ENCODE assay signal across 35 mouse cellular contexts in genomic region chr6:136018962-136019361, GRCm38 (mm10).
"Had no signal": no experiment of that assay in that cellular context is flagged by ENCODE, and none has a peak within 500 bp of the region (broad histone marks: within the 10 kb centered on the region; RNA-seq: fewer than 3 reads in every experiment).

No protein-coding gene starts in this region.

- H3K4me2 ChIP-seq: heart, embryonic 11.5 days; heart, embryonic 12.5 days; heart, embryonic 13.5 days; heart, embryonic 15.5 days; hindbrain, embryonic 12.5 days; hindbrain, embryonic 13.5 days; hindbrain, embryonic 14.5 days; hindbrain, embryonic 15.5 days; intestine, embryonic 15.5 days; kidney, embryonic 15.5 days had no signal

- H3K9ac ChIP-seq: heart, embryonic 12.5 days; heart, embryonic 13.5 days; heart, embryonic 15.5 days; hindbrain, embryonic 12.5 days; hindbrain, embryonic 13.5 days; hindbrain, embryonic 14.5 days; hindbrain, embryonic 15.5 days; intestine, embryonic 15.5 days; kidney, embryonic 15.5 days had no signal

- ATAC-seq: hindbrain, embryonic 16.5 days; hindbrain, postnatal 0 days; inflammation-experienced regulatory T-cells, adult 6 months; intestine, embryonic 15.5 days; intestine, embryonic 16.5 days; intestine, postnatal 0 days had no signal

- H3K27me3 ChIP-seq: heart, embryonic 12.5 days; heart, embryonic 13.5 days; heart, embryonic 15.5 days; hindbrain, embryonic 12.5 days; hindbrain, embryonic 13.5 days; hindbrain, embryonic 15.5 days; intestine, embryonic 15.5 days; kidney, embryonic 15.5 days had no signal

- H3K4me1 ChIP-seq: heart, embryonic 10.5 days; heart, embryonic 12.5 days; heart, embryonic 13.5 days; heart, embryonic 15.5 days; hindbrain, embryonic 10.5 days; hindbrain, embryonic 12.5 days; hindbrain, embryonic 13.5 days; hindbrain, embryonic 15.5 days; intestine, embryonic 15.5 days; kidney, embryonic 15.5 days had no signal

- H3K27ac ChIP-seq: heart, embryonic 10.5 days; heart, embryonic 13.5 days; heart, embryonic 15.5 days; hindbrain, embryonic 10.5 days; hindbrain, embryonic 12.5 days; hindbrain, embryonic 13.5 days; hindbrain, embryonic 14.5 days; hindbrain, embryonic 15.5 days; hindbrain, postnatal 0 days; intestine, embryonic 15.5 days; kidney, embryonic 15.5 days; kidney, postnatal 0 days; layer of hippocampus, adult 2 months had no signal

- H3K36me3 ChIP-seq: heart, embryonic 10.5 days; heart, embryonic 12.5 days; heart, embryonic 13.5 days; heart, embryonic 15.5 days; hindbrain, embryonic 10.5 days; hindbrain, embryonic 12.5 days; hindbrain, embryonic 13.5 days; hindbrain, embryonic 15.5 days; intestine, embryonic 15.5 days; kidney, embryonic 15.5 days had no signal

- H3K9me3 ChIP-seq: heart, embryonic 10.5 days; heart, embryonic 12.5 days; heart, embryonic 13.5 days; heart, embryonic 15.5 days; hindbrain, embryonic 10.5 days; hindbrain, embryonic 12.5 days; hindbrain, embryonic 13.5 days; hindbrain, embryonic 15.5 days; intestine, embryonic 15.5 days; kidney, embryonic 15.5 days had no signal

- DNase-seq: heart, postnatal 10 days; heart, postnatal 14 days; heart, postnatal 36 days; heart, postnatal 4 days; kidney, adult 11 months; kidney, adult 18-20 months; kidney, adult 2 months; kidney, adult 8-10 months; kidney, adult 9 months; kidney, postnatal 10 days; kidney, postnatal 14 days; kidney, postnatal 25 days; kidney, postnatal 36 days; kidney, postnatal 4 days; layer of hippocampus, adult 9-11 months; layer of hippocampus, postnatal 36 days had no signal

- H3K4me3 ChIP-seq: heart, embryonic 10.5 days; heart, embryonic 12.5 days; heart, embryonic 13.5 days; heart, embryonic 15.5 days; hindbrain, embryonic 10.5 days; hindbrain, embryonic 12.5 days; hindbrain, embryonic 13.5 days; hindbrain, embryonic 15.5 days; intestine, embryonic 15.5 days; kidney, embryonic 15.5 days; layer of hippocampus, adult 2 months had no signal
